22 mouse cellular contexts compared by ENCODE assay signal in the genomic region with DNA sequence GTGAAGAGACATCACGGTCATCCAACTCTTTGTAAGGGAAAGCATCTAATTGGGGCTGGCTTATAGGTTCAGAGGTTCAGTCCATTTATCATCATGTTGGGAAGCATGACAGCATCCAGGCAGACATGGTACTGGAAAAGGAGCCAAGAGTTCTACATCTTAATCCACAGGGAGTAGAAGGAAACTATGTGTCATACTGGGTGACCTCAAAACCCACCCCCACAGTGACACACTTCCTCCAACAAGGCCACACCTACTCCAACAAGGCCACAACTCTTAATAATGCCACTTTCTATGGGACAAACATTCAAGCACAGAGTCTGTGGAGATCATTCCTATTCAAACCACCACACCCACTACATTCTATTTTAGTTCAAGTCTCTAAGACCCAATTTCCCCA. TPM values are rescaled to one million over a fixed set of nuclear protein-coding genes. Genes with fewer than 3 reads are reported as not detected.
DNase-seq lines count a peak whose midpoint lies in the region.
"Had no signal": no experiment of that assay in that cellular context is flagged by ENCODE, and none has a peak within 500 bp of the region (broad histone marks: within the 10 kb centered on the region; RNA-seq: fewer than 3 reads in every experiment).

No protein-coding gene starts in this region.

- DNase-seq in adrenal gland, adult 2 months: peak; percentile 33
- no peak for DNase-seq in adrenal gland, postnatal 25 days
- DNase-seq in heart, adult 8-10 months (ENCODE audit: low spot score): peak; percentile 48
- no peak for DNase-seq in heart, postnatal 14 days
- peak; percentile 10 to 35 for DNase-seq in kidney, postnatal 36 days
- DNase-seq in kidney, adult 8-10 months: no peak
- DNase-seq in NIH3T3 (ENCODE audit: low read depth): peak; percentile 19
- no peak for DNase-seq in urinary bladder, adult 18-20 months (ENCODE audit: low spot score in 2 of 2)
- DNase-seq: adrenal gland, adult 8-10 months; cerebellum, adult 18-20 months; cerebellum, postnatal 10 days; gastrocnemius, postnatal 14 days; heart, postnatal 36 days; kidney, adult 18-20 months; kidney, postnatal 4 days; lung, postnatal 4 days; thymus, adult 2 months; thymus, postnatal 36 days had no signal

- intact Hi-C loops in heart, postnatal 14 days (cut with DNase I): no loop called here

RNA-seq across cellular contexts. Expression of a gene that starts 24.5 kb away (rescaled TPM):
- 10 to 100 TPM; 44.1 to 46.1 TPM for total RNA-seq in adrenal gland, adult 2 months (2021)
- polyA plus RNA-seq in adrenal gland, adult 2 months (2012; rRNA removed): 2.6 and 2.7 TPM in 2 replicates
- total RNA-seq in adrenal gland, postnatal 25 days (2021): 47.4 and 49.2 TPM in 2 replicates
- 10 to 100 TPM; 39.4 to 42.6 (median 41.0) TPM for total RNA-seq in heart, adult 8-10 months (2022)
- 10 to 100 TPM; 41.5 to 43.8 TPM for total RNA-seq in heart, postnatal 14 days (2021)

RNA-seq across cellular contexts. Expression of a gene that starts 25.2 kb away (rescaled TPM):
- total RNA-seq in adrenal gland, adult 2 months (2021): 100 to 1,000 TPM; 451 to 484 TPM
- polyA plus RNA-seq in adrenal gland, adult 2 months (2012; rRNA removed): 192 and 291 TPM in 2 replicates
- 504 and 526 TPM in 2 replicates for total RNA-seq in adrenal gland, postnatal 25 days (2021)
- total RNA-seq in heart, adult 8-10 months (2022): 1,000 to 10,000 TPM; 1,420 to 1,989 (median 1,699) TPM
- total RNA-seq in heart, postnatal 14 days (2021): 1,000 to 10,000 TPM; 1,607 to 1,650 TPM

RNA-seq across cellular contexts. Expression of a gene that starts 36.3 kb away (rescaled TPM):
- total RNA-seq in adrenal gland, adult 2 months (2021): 10 to 100 TPM; 11.5 to 15.0 TPM
- polyA plus RNA-seq in adrenal gland, adult 2 months (2012; rRNA removed): 4.5 and 4.8 TPM in 2 replicates
- total RNA-seq in adrenal gland, postnatal 25 days (2021): 10.1 and 11.7 TPM in 2 replicates
- 10 to 100 TPM; 89.2 to 94.1 (median 91.6) TPM for total RNA-seq in heart, adult 8-10 months (2022)
- total RNA-seq in heart, postnatal 14 days (2021): 10 to 100 TPM; 56.8 to 62.4 TPM
- total RNA-seq: granulocyte monocyte progenitor cell, adult 5-6 weeks; monocyte, adult 5-6 weeks had no signal
- polyA plus RNA-seq: activated CD4-positive, CD25-positive, alpha-beta regulatory T cell, adult 4 months; erythroblast, embryonic 14.5 days had no signal

Comparison
In these comparisons a context has a peak if more than half of its experiments do, and no peak if none do; other contexts are left out.
1. DNase-seq: peak in adrenal gland, adult 2 months (single experiment), heart, adult 8-10 months (single experiment), kidney, postnatal 36 days (2 of 2) and NIH3T3 (single experiment); none in adrenal gland, postnatal 25 days (single experiment), heart, postnatal 14 days (0 of 2), kidney, adult 8-10 months (0 of 2) and urinary bladder, adult 18-20 months (0 of 2).